Mouse (Mus musculus) urinary bladder, postnatal 14 days (tissue): ENCODE results near the gene Fignl1.

Source experiments
- DNase-seq: peaks from one replicate; pipeline ENCODE4 v3.0.0; 2021; ENCODE audit warnings: low spot score

Fignl1 gene

DNA sequence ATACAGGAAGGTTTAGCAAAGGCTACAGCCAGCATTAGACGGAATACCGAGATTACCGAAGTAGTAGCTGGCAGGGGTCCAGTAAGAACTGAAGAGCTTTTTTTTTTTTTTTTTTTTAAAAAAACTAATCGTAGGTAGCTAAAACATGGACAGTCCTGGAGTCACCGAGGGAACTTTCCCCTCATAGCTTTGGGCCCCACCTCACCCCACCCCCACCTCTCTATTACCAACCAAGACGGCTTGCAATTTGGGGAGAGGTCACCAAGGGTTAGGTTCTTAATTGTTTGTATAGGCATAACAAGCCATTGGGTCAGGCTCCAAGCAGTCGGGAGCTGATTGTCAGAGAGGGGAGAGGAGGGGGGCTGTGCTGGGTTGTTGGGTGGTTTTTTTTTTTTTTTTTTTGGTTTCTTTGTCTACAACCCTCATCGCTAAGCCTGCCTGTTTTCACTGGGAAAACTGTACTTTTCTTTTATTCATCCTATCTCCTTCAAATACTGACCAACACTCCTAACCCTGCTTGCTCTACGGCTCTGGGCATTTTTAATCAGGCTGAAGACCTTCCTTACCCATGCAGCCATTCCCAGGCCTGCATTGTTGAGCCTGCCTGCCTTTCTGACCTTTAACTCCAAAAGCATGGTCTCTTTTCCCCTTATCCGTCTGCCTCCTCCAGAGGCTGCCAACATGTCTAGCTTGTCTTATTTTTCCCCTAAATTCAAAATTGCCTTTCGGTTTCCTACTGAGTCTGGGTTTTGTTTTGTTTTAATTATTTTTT, 828 bp upstream of the Fignl1 start:
- no peak for DNase-seq

DNA sequence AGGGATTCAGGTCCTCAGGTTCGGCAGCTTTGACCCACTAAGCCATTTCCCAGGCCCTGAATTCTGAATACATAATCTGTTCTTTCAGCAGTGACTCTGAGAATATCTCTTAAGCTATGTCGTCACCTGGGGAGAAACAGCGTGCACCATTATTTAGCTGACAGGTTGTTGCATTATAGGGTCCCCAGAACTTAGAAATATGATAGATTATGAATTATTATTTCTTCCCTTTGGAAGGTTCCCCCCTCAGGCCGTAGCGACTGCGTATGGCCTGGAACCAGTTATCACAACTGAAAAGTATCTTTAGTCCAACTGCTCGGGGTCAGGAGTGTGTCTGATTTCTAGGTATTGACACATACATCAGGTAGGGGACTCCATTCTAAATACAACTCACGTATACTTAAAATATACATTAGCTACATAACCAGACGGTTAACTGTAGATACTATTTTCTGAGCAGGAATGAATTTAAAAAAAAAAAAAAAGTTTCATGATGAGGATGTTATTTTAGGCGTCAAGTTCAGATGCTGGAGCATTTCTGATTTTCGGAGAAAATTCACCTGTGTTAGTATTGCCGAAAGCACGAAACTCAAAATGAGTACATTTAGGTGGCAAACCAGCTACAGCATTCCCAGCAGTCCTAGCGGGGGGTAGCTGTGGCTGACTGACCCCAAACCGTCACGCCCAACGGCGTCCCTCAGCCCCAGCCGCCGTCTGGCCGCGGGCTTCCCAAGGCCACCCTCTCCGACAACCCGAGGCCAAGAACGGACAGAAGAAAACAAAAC, 535 bp downstream of the Fignl1 start:
- DNase-seq: no peak

DNA sequence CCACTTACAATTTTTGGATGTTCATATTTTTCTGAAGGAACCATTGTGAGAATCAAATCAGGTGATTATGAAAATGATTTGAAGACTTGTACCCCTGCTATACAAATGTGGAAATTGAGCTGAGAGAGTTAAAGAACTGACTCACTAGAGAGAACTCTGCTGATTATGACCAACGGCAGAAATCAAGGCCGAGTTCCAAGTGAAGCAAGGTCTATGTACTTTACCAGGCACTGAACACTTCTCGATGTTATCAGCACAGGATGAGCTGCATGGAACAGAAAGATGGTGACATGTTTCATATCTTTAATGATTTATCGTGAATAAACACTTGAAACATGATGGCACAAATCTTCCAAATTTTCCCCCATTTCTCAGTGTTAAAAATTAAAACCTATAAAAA, 2.8 kb downstream of the Fignl1 start:
- DNase-seq: no peak

DNA sequence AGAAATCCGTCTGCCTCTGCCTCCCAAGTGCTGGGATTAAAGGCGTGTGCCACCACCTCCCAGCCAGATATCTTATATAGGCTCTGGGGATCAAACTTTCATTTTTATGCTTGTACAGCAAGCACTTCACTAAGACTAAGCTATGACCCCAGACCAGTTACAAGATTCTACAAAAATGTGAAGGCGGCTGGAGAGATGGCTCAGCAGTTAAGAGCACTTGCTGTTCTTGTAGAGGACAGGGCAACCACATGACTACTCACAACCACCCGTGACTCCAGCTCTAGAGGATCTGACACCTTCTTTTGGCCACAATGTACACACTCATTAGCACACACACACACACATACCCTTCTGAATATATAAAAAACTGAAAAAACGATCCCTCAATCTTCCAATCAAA, 4.3 kb downstream of the Fignl1 start:
- no peak for DNase-seq

DNA sequence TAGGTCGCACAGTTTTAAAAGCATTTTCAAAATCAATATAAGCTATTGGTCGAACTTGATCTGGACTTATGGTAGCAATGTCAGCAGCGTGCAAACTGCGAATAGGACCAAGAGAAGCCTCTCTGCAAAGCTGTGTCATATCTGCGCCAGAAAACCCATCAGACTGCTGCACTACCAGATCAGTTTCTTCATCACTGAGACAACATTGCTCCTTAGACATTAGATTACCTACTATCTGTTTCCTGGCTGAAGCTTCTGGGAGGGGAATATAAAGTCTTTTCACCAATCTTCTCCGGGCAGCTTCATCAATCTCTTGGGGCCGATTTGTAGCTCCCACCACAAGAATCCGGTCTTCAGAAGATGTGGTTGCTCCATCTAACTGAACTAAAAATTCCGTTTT, 7.7 kb downstream of the Fignl1 start:
- no peak for DNase-seq

- DNase-seq: no peak
Observed at GRCm38 (mm10) chr11:11800304-11800703, 8.5 kb downstream of the Fignl1 start.

GRCm38 (mm10) chr11:11798690-11799089, 10.1 kb downstream of the Fignl1 start:
- no peak for DNase-seq

- no peak for DNase-seq
Observed at GRCm38 (mm10) chr11:11794626-11795025, 14.1 kb downstream of the Fignl1 start.

DNA sequence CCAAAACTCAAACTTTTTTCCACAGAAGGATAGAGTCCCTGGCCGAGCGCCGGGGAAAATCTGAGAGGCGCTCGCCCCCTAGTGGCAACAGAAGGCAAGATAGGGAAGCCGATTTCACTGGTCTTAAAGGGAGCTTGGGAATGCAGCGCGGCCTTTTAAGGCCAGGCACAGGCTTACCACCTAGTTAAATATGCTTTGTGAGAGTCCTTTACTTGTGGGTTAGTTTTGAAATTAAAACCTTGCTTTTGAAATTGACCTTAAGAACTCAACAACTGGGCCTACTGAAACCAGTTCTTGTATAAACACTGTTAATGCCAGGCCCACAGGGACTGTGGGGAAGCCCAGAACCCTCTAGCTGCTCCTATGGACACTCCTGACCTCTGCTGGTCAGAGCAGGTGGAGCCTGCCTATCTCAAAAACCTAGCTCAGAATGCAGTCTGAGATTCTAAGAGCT, 20.2 kb downstream of the Fignl1 start:
- DNase-seq: peak; percentile 77

DNA sequence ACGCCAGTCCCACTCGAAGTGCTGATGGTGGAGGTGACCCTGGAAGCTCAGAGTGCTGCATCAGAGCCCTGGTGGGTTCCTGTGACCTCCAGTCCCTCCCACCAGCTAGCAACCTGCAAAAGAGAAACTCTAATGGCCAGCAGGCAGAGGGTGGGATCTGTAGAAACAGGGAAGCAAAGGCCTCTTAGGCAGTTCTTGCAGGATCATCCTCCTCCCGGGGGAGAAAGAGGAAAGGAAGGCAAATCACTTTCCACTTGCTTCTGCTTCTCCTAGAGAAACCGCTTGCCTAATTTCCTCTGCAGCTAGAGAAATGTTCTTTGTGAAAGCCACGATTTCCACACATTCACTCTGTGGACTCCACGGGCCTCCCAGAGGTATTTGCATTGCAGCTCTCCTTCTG, 23.3 kb downstream of the Fignl1 start:
- no peak for DNase-seq

DNA sequence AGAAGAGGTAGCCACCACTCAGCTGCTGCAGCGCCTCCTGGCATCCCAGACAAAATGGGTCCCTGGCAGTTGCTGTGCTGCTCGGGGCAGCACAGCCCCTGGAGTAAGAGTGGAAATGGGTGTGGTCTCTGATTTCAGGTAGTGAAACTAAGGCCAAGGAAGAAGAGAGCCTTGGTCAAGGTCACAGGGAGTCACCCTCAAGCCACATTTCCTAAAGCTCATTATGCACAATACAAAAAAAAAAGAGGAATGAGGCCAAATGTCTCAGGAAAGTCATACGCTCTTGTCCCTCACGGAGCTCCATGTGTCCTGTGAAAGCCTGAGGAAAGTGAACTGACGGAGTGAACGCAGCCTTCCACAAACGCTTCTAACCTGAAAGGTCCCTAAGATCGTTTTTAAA, 27.0 kb downstream of the Fignl1 start:
- no peak for DNase-seq

DNA sequence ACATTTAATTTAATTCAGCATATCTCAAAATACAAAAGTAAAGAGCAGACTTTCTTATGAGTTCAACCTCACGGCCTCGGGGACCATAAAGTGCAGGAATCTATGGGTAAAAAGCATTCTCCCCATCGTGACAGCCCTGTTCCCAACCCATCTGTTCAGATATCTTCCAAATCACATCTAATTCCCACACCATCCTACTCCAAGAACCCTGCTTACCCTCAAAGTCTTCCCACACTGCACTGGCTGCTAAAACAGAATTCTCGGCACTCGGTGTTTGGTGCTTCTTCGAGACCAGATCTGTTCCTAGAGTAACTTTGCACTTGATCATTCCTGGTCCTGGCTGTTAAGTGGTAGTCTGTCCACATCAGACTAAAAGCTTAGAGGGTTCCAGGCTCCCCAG, 30.4 kb downstream of the Fignl1 start:
- DNase-seq: no peak

DNA sequence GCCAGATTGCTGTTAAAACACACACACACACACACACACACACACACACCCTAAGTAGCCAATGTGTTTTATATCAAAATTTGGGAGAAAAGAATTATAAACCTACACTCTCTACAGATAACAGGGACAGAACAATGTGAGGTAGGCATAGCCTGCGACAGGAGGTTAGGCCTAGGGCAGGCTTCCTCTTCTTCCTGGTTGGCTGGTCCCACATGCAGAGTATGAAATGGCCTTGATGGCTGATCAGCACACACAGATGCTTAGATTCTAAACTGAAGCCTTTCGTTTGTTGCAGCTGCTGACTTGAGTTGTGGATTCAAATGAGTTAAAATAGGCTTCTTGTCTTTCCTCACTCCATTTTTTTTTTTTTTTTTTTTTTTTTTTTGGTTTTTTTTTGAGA, 31.0 kb downstream of the Fignl1 start:
- no peak for DNase-seq

DNA sequence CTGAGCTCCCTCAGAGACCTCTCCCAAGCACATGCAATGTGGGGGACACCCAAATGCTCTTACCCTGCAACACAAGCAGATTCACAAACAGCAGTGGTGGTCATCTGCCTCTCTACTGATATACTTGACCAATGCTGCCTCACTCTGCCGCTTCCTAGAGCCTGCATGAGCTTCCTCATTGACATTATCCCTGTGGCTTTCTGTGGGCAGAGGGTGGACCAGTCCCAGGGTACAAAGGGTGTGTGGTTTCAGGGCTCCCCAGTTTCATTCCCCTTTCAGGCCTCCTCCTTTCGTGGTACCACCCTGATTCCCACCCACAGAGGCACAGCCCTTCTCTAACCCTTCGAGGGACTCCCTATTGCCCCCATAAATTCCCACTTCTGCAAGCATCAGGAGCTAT, 31.5 kb downstream of the Fignl1 start:
- DNase-seq: no peak

DNA sequence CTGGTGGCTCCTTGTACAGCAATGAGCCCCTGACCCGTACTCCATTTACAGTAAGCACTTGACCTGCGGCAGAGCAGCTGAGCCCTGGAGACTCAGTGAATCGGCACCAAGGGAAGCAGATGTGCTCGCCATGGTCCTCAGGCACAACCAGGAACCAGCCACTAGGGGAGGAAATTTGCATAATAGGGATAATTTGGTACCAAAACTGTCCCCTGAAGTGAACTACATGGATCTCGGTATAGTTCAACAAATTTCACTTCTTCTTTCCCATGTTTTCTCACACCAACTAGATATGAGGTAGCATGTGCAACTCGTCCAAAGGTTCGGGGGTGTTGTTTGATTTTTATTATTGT, 32.0 kb downstream of the Fignl1 start:
- no peak for DNase-seq

- no peak for DNase-seq
Observed at GRCm38 (mm10) chr11:11776071-11776821, 32.5 kb downstream of the Fignl1 start.

DNA sequence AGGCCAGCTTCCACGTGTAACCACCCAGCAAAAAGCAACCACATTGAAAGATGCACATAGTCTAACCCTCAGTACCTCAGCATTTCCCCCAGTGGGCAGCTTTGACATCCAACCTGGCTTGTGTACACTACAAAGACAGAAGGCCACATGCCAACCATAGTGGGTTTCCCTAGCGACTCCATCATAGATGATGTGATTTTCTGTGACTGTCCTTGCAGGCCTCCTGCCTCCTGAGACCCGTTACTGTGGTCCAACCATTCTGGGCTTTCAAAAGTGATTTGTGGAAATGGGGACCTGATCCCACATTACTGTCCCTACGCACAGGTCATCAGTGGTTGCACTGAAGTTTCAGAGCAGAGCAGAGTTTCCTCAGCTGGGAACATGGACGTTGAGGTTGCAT, 33.9 kb downstream of the Fignl1 start:
- DNase-seq: no peak

GRCm38 (mm10) chr11:11774384-11774783, 34.4 kb downstream of the Fignl1 start:
- DNase-seq: no peak

GRCm38 (mm10) chr11:11772196-11772595, 36.6 kb downstream of the Fignl1 start:
- no peak for DNase-seq

DNA sequence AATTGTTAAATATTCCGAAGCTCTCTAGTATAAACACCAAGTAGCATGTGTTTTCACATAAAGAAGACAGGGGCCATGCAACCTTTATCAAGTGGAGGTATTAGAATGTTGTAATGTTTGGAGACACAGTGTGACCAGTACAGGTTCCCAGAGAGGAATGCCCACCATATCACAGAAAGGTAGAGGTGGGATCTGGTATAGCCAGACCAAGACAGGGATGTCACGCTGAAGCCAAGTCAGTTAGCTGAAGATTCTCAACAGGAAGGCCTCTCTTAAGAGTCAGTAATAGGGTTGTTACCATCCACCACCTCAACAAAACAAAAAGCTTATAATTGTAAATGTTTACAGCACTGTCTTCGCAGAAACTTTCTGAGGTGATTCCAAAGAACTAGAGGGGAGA, 38.1 kb downstream of the Fignl1 start:
- no peak for DNase-seq

DNA sequence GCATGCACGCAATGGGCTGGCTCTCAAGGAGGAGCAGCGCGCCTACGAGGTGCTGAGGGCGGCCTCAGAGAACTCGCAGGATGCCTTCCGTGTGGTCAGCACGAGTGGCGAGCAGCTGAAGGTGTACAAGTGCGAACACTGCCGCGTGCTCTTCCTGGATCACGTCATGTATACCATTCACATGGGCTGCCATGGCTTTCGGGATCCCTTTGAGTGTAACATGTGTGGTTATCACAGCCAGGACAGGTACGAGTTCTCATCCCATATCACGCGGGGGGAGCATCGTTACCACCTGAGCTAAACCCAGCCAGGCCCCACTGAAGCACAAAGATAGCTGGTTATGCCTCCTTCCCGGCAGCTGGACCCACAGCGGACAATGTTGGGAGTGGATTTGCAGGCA, 39.5 kb downstream of the Fignl1 start:
- DNase-seq: no peak

GRCm38 (mm10) chr11:11768057-11768456, 40.7 kb downstream of the Fignl1 start:
- no peak for DNase-seq

GRCm38 (mm10) chr11:11766736-11767135, 42.0 kb downstream of the Fignl1 start:
- no peak for DNase-seq
